Mouse (Mus musculus): ENCODE measurements around the gene Fcrl5. TPM values are rescaled to one million over a fixed set of nuclear protein-coding genes. Genes with fewer than 3 reads are reported as not detected.

Fcrl5 gene
- polyA plus RNA-seq (2015; fragmentation: Nextera tagmentation; extraction: Ambion mirVana), result 0.04 TPM in 1 of 2 replicates, not detected in the other

DNA sequence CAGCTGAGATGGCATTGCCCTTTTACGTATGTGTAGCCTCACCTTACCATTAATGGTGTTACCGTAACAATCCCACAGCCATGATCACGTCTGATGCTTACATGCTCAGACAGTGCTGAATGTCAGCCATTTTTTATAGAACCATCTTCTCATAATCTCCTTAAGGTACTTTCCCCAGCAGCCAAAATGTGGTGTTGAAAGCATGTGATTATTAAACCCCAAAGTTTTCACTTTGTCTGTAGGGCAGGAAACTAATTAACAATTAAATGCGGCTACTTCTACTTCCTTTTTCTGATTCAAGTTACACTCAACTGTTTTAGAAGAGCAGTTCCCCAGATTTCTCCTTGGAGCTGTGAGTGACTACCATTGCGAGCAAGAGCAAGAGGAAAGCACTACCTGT, at the start of gene Fcrl5:
TSS of gene Fcrl5 (plus strand) at position 295 of the 400 bp plus-strand sequence.
- WGBS, result 87% methylated on average over 5 of the region's 5 CpGs
- Histone ChIP-seq H3K27ac (replicated peaks) (no peak within 1 kb of the TSS), H3K9ac (ENCODE audit: low read length) (no peak within 1 kb of the TSS), H3K4me2 (replicated peaks; ENCODE audit: low read depth) (no peak within 1 kb of the TSS), H3K4me3 (ENCODE audit: low read depth, low read length) (no peak within 1 kb of the TSS), H3K9me3 (ENCODE audit: control insufficient read depth, low read length) (no peaks in the 10 kb centered on the region), H3K27me3 (ENCODE audit: control insufficient read depth, insufficient read depth, low read length) (no peaks in the 10 kb centered on the region), H3K4me1 (replicated peaks; ENCODE audit: control insufficient read depth, insufficient read depth) (no peaks in the 10 kb centered on the region), H3K36me3 (ENCODE audit: control insufficient read depth, insufficient read depth, low read length) (no peaks in the 10 kb centered on the region)
- TF ChIP-seq CTCF (IDR thresholded peaks at IDR 0.05; ENCODE audit: low read depth) (no peak), EP300 (optimal IDR thresholded peaks at IDR 0.05) (no peak)
- no peak for ATAC-seq (ENCODE audit: low FRiP score, low TSS enrichment)
- DNase-seq (ENCODE audit: low spot score), result no peak

GRCm38 (mm10) chr3:87390935-87391334, 44.6 kb upstream of the Fcrl5 start:
- Histone ChIP-seq H3K4me1 (replicated peaks; ENCODE audit: control insufficient read depth, insufficient read depth) (no peaks in the 10 kb centered on the region), H3K9me3 (ENCODE audit: control insufficient read depth, low read length) (no peaks in the 10 kb centered on the region), H3K36me3 (ENCODE audit: control insufficient read depth, insufficient read depth, low read length) (no peaks in the 10 kb centered on the region), H3K27me3 (ENCODE audit: control insufficient read depth, insufficient read depth, low read length) (no peaks in the 10 kb centered on the region), H3K9ac (ENCODE audit: low read length) (no peak overlapping the region), H3K4me3 (ENCODE audit: low read depth, low read length) (no peak overlapping the region), H3K4me2 (replicated peaks; ENCODE audit: low read depth) (no peak overlapping the region), H3K27ac (replicated peaks) (peak overlapping the region; percentile 78)
- 26% methylated on average over 1 of the region's 1 CpGs for WGBS
- DNase-seq (ENCODE audit: low spot score) (peak; percentile 17), ATAC-seq (ENCODE audit: low FRiP score, low TSS enrichment) (no peak; the same call in 1 of the 2 replicates)
- no peak for TF ChIP-seq EP300 (optimal IDR thresholded peaks at IDR 0.05)
- TF ChIP-seq CTCF (IDR thresholded peaks at IDR 0.05; ENCODE audit: low read depth), result no peak

DNA sequence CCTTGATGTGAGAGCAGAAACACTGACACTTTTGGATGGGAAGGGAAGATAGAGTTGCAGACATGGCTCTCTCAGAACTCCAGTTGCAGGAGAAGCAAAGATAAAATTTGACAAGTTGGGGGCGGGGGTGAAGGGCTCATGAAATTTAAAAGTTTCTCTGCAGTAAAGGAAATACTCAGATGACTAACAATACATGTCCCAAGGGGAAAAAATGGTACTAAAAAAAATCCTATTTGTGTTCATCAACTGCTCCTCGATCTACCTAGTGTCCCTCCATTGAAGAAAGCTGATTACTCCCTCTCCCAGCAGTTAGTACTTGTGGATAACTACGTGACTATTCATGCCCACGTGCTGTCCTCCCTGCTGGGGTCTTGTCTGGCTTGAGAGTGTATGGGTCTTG, 36.8 kb upstream of the Fcrl5 start:
- no peak overlapping the region for H3K4me2 ChIP-seq (replicated peaks; ENCODE audit: low read depth)
- H3K9ac ChIP-seq (ENCODE audit: low read length), result no peak overlapping the region
- DNase-seq (ENCODE audit: low spot score), result no peak
- H3K27ac ChIP-seq (replicated peaks), result no peak overlapping the region
- ATAC-seq (ENCODE audit: low FRiP score, low TSS enrichment), result no peak
- no peaks in the 10 kb centered on the region for H3K4me1 ChIP-seq (replicated peaks; ENCODE audit: control insufficient read depth, insufficient read depth)
- no peaks in the 10 kb centered on the region for H3K9me3 ChIP-seq (ENCODE audit: control insufficient read depth, low read length)
- no peaks in the 10 kb centered on the region for H3K36me3 ChIP-seq (ENCODE audit: control insufficient read depth, insufficient read depth, low read length)
- WGBS, result 72% methylated on average over 4 of the region's 4 CpGs
- TF ChIP-seq CTCF (IDR thresholded peaks at IDR 0.05; ENCODE audit: low read depth), result no peak
- TF ChIP-seq EP300 (optimal IDR thresholded peaks at IDR 0.05), result no peak
- H3K27me3 ChIP-seq (ENCODE audit: control insufficient read depth, insufficient read depth, low read length), result no peaks in the 10 kb centered on the region
- no peak overlapping the region for H3K4me3 ChIP-seq (ENCODE audit: low read depth, low read length)

DNA sequence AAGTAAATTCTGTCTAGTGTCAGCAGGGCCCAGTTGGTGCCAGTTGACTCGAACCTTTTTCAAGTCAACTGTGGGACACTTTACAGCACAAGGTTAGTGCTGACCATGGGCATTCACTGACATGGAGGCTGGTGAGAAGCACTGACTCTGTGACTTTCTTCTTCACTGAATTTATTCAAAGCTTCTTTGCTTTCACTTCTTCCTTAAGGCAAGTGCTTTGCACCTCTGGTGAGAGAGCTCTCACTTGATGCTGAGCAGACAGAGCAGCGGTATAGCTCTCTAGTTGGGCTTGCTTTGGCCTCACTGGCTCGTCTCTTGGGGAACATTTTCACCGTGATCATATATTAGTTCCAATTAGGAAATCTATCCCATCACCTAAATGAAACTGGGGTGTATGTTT, 35.7 kb upstream of the Fcrl5 start:
- Histone ChIP-seq H3K36me3 (ENCODE audit: control insufficient read depth, insufficient read depth, low read length) (no peaks in the 10 kb centered on the region), H3K4me3 (ENCODE audit: low read depth, low read length) (no peak overlapping the region), H3K9ac (ENCODE audit: low read length) (no peak overlapping the region), H3K27ac (replicated peaks) (no peak overlapping the region), H3K9me3 (ENCODE audit: control insufficient read depth, low read length) (no peaks in the 10 kb centered on the region), H3K4me1 (replicated peaks; ENCODE audit: control insufficient read depth, insufficient read depth) (no peaks in the 10 kb centered on the region), H3K4me2 (replicated peaks; ENCODE audit: low read depth) (no peak overlapping the region), H3K27me3 (ENCODE audit: control insufficient read depth, insufficient read depth, low read length) (no peaks in the 10 kb centered on the region)
- TF ChIP-seq CTCF (IDR thresholded peaks at IDR 0.05; ENCODE audit: low read depth) (no peak), EP300 (optimal IDR thresholded peaks at IDR 0.05) (no peak)
- no peak for DNase-seq (ENCODE audit: low spot score)
- WGBS, result 70% methylated on average over 4 of the region's 4 CpGs
- no peak for ATAC-seq (ENCODE audit: low FRiP score, low TSS enrichment)

GRCm38 (mm10) chr3:87401321-87401720, 34.3 kb upstream of the Fcrl5 start:
- no peaks in the 10 kb centered on the region for H3K9me3 ChIP-seq (ENCODE audit: control insufficient read depth, low read length)
- no peaks in the 10 kb centered on the region for H3K36me3 ChIP-seq (ENCODE audit: control insufficient read depth, insufficient read depth, low read length)
- DNase-seq (ENCODE audit: low spot score) (no peak), ATAC-seq (ENCODE audit: low FRiP score, low TSS enrichment) (no peak)
- H3K4me1 ChIP-seq (replicated peaks; ENCODE audit: control insufficient read depth, insufficient read depth), result no peaks in the 10 kb centered on the region
- H3K4me2 ChIP-seq (replicated peaks; ENCODE audit: low read depth), result no peak overlapping the region
- no peak overlapping the region for H3K9ac ChIP-seq (ENCODE audit: low read length)
- WGBS, result 57% methylated on average over 5 of the region's 5 CpGs
- H3K4me3 ChIP-seq (ENCODE audit: low read depth, low read length), result no peak overlapping the region
- no peak overlapping the region for H3K27ac ChIP-seq (replicated peaks)
- H3K27me3 ChIP-seq (ENCODE audit: control insufficient read depth, insufficient read depth, low read length), result no peaks in the 10 kb centered on the region
- TF ChIP-seq EP300 (optimal IDR thresholded peaks at IDR 0.05) (no peak), CTCF (IDR thresholded peaks at IDR 0.05; ENCODE audit: low read depth) (no peak)

GRCm38 (mm10) chr3:87408171-87408570, 27.4 kb upstream of the Fcrl5 start:
- Histone ChIP-seq H3K27ac (replicated peaks) (no peak overlapping the region), H3K36me3 (ENCODE audit: control insufficient read depth, insufficient read depth, low read length) (no peaks in the 10 kb centered on the region), H3K9ac (ENCODE audit: low read length) (no peak overlapping the region), H3K9me3 (ENCODE audit: control insufficient read depth, low read length) (no peaks in the 10 kb centered on the region), H3K4me3 (ENCODE audit: low read depth, low read length) (no peak overlapping the region), H3K4me2 (replicated peaks; ENCODE audit: low read depth) (no peak overlapping the region), H3K27me3 (ENCODE audit: control insufficient read depth, insufficient read depth, low read length) (no peaks in the 10 kb centered on the region), H3K4me1 (replicated peaks; ENCODE audit: control insufficient read depth, insufficient read depth) (no peaks in the 10 kb centered on the region)
- DNase-seq (ENCODE audit: low spot score) (peak; percentile 44), ATAC-seq (ENCODE audit: low FRiP score, low TSS enrichment) (no peak)
- TF ChIP-seq EP300 (optimal IDR thresholded peaks at IDR 0.05) (no peak), CTCF (IDR thresholded peaks at IDR 0.05; ENCODE audit: low read depth) (peak; percentile 66)
- WGBS, result 21% methylated on average over 4 of the region's 4 CpGs

All from stomach, postnatal 0 days (tissue).